In the genomic region with DNA sequence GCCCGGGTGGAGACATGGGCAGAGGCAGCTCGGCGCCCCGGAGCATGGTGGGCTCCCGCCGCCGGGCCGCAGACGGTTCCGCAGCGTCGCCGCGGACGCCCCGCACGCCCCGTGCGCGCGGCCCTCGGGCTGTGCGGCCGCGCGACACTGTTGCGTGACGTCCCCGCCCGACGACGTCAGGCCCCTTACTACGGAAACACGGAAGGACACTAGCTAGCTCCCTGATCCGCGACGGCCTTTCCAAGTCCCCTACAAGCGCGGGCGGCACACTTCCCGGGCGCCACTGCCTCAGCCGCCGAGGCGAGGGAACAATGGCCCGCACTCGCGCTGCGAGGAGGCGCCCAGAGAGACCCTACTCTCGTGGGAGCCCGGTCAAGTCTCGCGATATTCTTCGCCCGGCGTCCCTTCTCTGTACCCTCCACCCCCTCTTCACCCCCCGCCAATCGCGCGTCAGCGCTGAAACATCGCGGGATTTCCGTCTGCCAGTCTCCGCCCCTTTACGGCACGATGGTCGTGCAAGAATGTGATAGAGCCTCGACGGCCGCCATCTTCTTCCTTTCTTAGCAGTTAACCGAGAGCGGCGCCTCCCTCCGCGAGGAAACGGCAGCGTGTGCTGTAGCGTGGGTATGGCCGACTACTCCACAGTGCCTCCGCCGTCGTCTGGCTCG, we compare ENCODE assay signal across 8 mouse cellular contexts. TPM values are rescaled to one million over a fixed set of nuclear protein-coding genes. Genes with fewer than 3 reads are reported as not detected.
A peak's percentile ranks its signal among the peaks of the same experiment; 100 is the strongest.
DNase-seq lines count a peak whose midpoint lies in the region; ATAC-seq and TF ChIP-seq lines count a peak whose summit lies in the region.

TSS of gene Dnajb4 (minus strand) at position 336 of the 668 bp plus-strand sequence.
TSS of gene Fubp1 (plus strand) at position 456 of the 668 bp plus-strand sequence.

- H3K27me3 ChIP-seq in embryonic facial prominence, embryonic 15.5 days, result no peaks in the 10 kb centered on the region
- no peaks in the 10 kb centered on the region for H3K27me3 ChIP-seq in kidney, embryonic 14.5 days (ENCODE audit: control insufficient read depth, insufficient read depth, low read length)
- no peaks in the 10 kb centered on the region for H3K27me3 ChIP-seq in limb, embryonic 15.5 days

- H3K9me3 ChIP-seq in embryonic facial prominence, embryonic 15.5 days (replicated peaks), result no peaks in the 10 kb centered on the region
- no peaks in the 10 kb centered on the region for H3K9me3 ChIP-seq in kidney, embryonic 14.5 days (ENCODE audit: control insufficient read depth, low read length)
- no peaks in the 10 kb centered on the region for H3K9me3 ChIP-seq in limb, embryonic 15.5 days

- H3K4me1 ChIP-seq in bone marrow, adult 2 months (ENCODE audit: control insufficient read depth, insufficient read depth, low read length), result peaks cover 6% of the 10 kb centered on the region; the same call in 1 of the 2 replicates
- H3K4me1 ChIP-seq in embryonic facial prominence, embryonic 15.5 days, result peaks cover 31% of the 10 kb centered on the region
- H3K4me1 ChIP-seq in kidney, embryonic 14.5 days (ENCODE audit: control insufficient read depth, insufficient read depth, low read length), result peaks cover 18% of the 10 kb centered on the region
- peaks cover 21% of the 10 kb centered on the region for H3K4me1 ChIP-seq in limb, embryonic 15.5 days

- no peak for TF ChIP-seq CTCF in bone marrow, adult 2 months (IDR thresholded peaks at IDR 0.05; ENCODE audit: control insufficient read depth, insufficient read depth, low read length)

- peak; percentile 96 for ATAC-seq in embryonic facial prominence, embryonic 15.5 days (ENCODE audit: insufficient number of reproducible peaks, low FRiP score, low TSS enrichment, low read depth)
- ATAC-seq in kidney, embryonic 14.5 days (ENCODE audit: low FRiP score, low TSS enrichment), result peak; percentile 98
- ATAC-seq in limb, embryonic 15.5 days (ENCODE audit: insufficient number of reproducible peaks, low FRiP score, low TSS enrichment, low read depth), result peak; percentile 95

- H3K27ac ChIP-seq in bone marrow, adult 2 months (ENCODE audit: control insufficient read depth, insufficient read depth, low read depth, low read length, poor library complexity), result peak within 1 kb of the TSS; percentile 98
- H3K27ac ChIP-seq in embryonic facial prominence, embryonic 15.5 days (replicated peaks), result peak within 1 kb of the TSS; percentile 100
- peak within 1 kb of the TSS; percentile 99 for H3K27ac ChIP-seq in kidney, embryonic 14.5 days (ENCODE audit: low read depth, low read length)
- H3K27ac ChIP-seq in limb, embryonic 15.5 days, result peak within 1 kb of the TSS; percentile 99

- WGBS in bone marrow, adult 2 months, result under 1% methylated on average over 85 of the region's 85 CpGs
- 0% methylated on average over 85 of the region's 85 CpGs for WGBS in embryonic facial prominence, embryonic 15.5 days
- 0% methylated on average over 79 of the region's 85 CpGs for WGBS in kidney, embryonic 14.5 days
- WGBS in limb, embryonic 15.5 days, result 1% methylated on average over 85 of the region's 85 CpGs

- H3K36me3 ChIP-seq in embryonic facial prominence, embryonic 15.5 days, result peaks cover 5% of the 10 kb centered on the region; the same call in 1 of the 2 replicates
- peaks cover 6% of the 10 kb centered on the region; the same call in 1 of the 2 replicates for H3K36me3 ChIP-seq in kidney, embryonic 14.5 days (ENCODE audit: control insufficient read depth, insufficient read depth, low read length)
- H3K36me3 ChIP-seq in limb, embryonic 15.5 days, result 0 out of 2 replicates have a peak, but pooled peaks cover 8% of the 10 kb centered on the region

- peak; percentile 98 for TF ChIP-seq POLR2A in bone marrow, adult 2 months (IDR thresholded peaks at IDR 0.05; ENCODE audit: borderline replicate concordance, control insufficient read depth, low read depth, low read length)

- peak within 1 kb of the TSS; percentile 74 for H3K4me2 ChIP-seq in embryonic facial prominence, embryonic 15.5 days (replicated peaks)
- peak within 1 kb of the TSS; percentile 94 for H3K4me2 ChIP-seq in kidney, embryonic 14.5 days (replicated peaks; ENCODE audit: low read depth, low read length)
- peak within 1 kb of the TSS; percentile 74 for H3K4me2 ChIP-seq in limb, embryonic 15.5 days

- peak within 1 kb of the TSS; percentile 100 for H3K9ac ChIP-seq in embryonic facial prominence, embryonic 15.5 days
- peak within 1 kb of the TSS; percentile 100 for H3K9ac ChIP-seq in kidney, embryonic 14.5 days (ENCODE audit: low read depth, low read length)
- H3K9ac ChIP-seq in limb, embryonic 15.5 days, result peak within 1 kb of the TSS; percentile 99

- peak; percentile 99 for DNase-seq in 416B (ENCODE audit: low read depth)
- peak; percentile 99 to 100 for DNase-seq in heart, adult 9 months (ENCODE audit: low spot score in 2 of 2)
- peak; percentile 99 to 100 for DNase-seq in monocyte, adult 2 months (ENCODE audit: low read depth in 1 of 2, low spot score in 2 of 2)
- DNase-seq in spleen, postnatal 36 days (ENCODE audit: low spot score in 2 of 2), result peak; percentile 100

- H3K4me3 ChIP-seq in bone marrow, adult 2 months (replicated peaks; ENCODE audit: control insufficient read depth, low read depth, low read length), result peak within 1 kb of the TSS; percentile 97
- peak within 1 kb of the TSS; percentile 93 for H3K4me3 ChIP-seq in embryonic facial prominence, embryonic 15.5 days (replicated peaks)
- peak within 1 kb of the TSS; percentile 99 for H3K4me3 ChIP-seq in kidney, embryonic 14.5 days (ENCODE audit: low read length)
- H3K4me3 ChIP-seq in limb, embryonic 15.5 days, result peak within 1 kb of the TSS; percentile 94

RNA-seq across cellular contexts. Expression of gene Dnajb4, which starts in this region (rescaled TPM):
- polyA plus RNA-seq in bone marrow, adult 2 months (2011; ENCODE audit: insufficient read depth, insufficient read length, low replicate concordance, missing spikeins), result 25.3 and 37.8 TPM in 2 replicates
- 33.8 and 34.2 TPM in 2 replicates for polyA plus RNA-seq in embryonic facial prominence, embryonic 15.5 days (2015; fragmentation: Nextera tagmentation; extraction: Ambion mirVana)
- polyA plus RNA-seq in kidney, embryonic 14.5 days (2014; fragmentation: Nextera tagmentation; extraction: Ambion mirVana), result 23.9 and 26.2 TPM in 2 replicates
- polyA plus RNA-seq in limb, embryonic 15.5 days (2015; fragmentation: Nextera tagmentation; extraction: Ambion mirVana), result 39.3 and 44.3 TPM in 2 replicates

RNA-seq across cellular contexts. Expression of gene Fubp1, which starts in this region (rescaled TPM):
- polyA plus RNA-seq in bone marrow, adult 2 months (2011; ENCODE audit: insufficient read depth, insufficient read length, low replicate concordance, missing spikeins), result 47.1 and 78.2 TPM in 2 replicates
- 202 and 211 TPM in 2 replicates for polyA plus RNA-seq in embryonic facial prominence, embryonic 15.5 days (2015; fragmentation: Nextera tagmentation; extraction: Ambion mirVana)
- polyA plus RNA-seq in kidney, embryonic 14.5 days (2014; fragmentation: Nextera tagmentation; extraction: Ambion mirVana), result 283 and 332 TPM in 2 replicates
- polyA plus RNA-seq in limb, embryonic 15.5 days (2015; fragmentation: Nextera tagmentation; extraction: Ambion mirVana), result 192 and 209 TPM in 2 replicates

Comparison
In these comparisons a context has a peak if more than half of its experiments do, and no peak if none do; other contexts are left out.
1. Peak in every context shown above with its lines: DNase-seq, ATAC-seq, H3K4me3 ChIP-seq and H3K27ac ChIP-seq.